Comparison of ENCODE assay signal across 8 mouse cellular contexts in genomic region chr10:62485878-62486582, GRCm38 (mm10). TPM values are rescaled to one million over a fixed set of nuclear protein-coding genes. Genes with fewer than 3 reads are reported as not detected.
A peak's percentile ranks its signal among the peaks of the same experiment; 100 is the strongest.
DNase-seq lines count a peak whose midpoint lies in the region; ATAC-seq and TF ChIP-seq lines count a peak whose summit lies in the region.

No protein-coding gene starts in this region.

- 0 out of 2 replicates have a peak overlapping the region, but pooled peaks have one; percentile 1 for H3K27ac ChIP-seq in ES-Bruce4 (ENCODE audit: insufficient read depth, low read length)
- peak overlapping the region; percentile 71; the same call in 1 of the 2 replicates for H3K27ac ChIP-seq in hindbrain, embryonic 11.5 days (ENCODE audit: low read depth, low read length)
- peak overlapping the region; percentile 98 for H3K27ac ChIP-seq in liver, postnatal 0 days (ENCODE audit: low read depth)
- H3K27ac ChIP-seq in small intestine, adult 2 months (ENCODE audit: insufficient read depth, low read depth, low read length) = peak overlapping the region; percentile 77

- TF ChIP-seq CTCF in ES-Bruce4 (IDR thresholded peaks at IDR 0.05; ENCODE audit: low read depth, low read length) = no peak
- TF ChIP-seq CTCF in liver, postnatal 0 days (IDR thresholded peaks at IDR 0.05; ENCODE audit: low read depth) = no peak
- no peak for TF ChIP-seq CTCF in small intestine, adult 2 months (IDR thresholded peaks at IDR 0.05; ENCODE audit: extremely low read depth, insufficient read length, insufficient replicate concordance, low read depth, low read length)

- H3K36me3 ChIP-seq in ES-Bruce4 (ENCODE audit: control insufficient read depth, insufficient read depth, low read length, poor library complexity, severe bottlenecking) = no peaks in the 10 kb centered on the region
- no peaks in the 10 kb centered on the region for H3K36me3 ChIP-seq in hindbrain, embryonic 11.5 days (ENCODE audit: control insufficient read depth, insufficient read depth, low read length)
- H3K36me3 ChIP-seq in liver, postnatal 0 days (replicated peaks; ENCODE audit: insufficient read depth, low read length) = no peaks in the 10 kb centered on the region
- no peaks in the 10 kb centered on the region for H3K36me3 ChIP-seq in small intestine, adult 2 months (ENCODE audit: control insufficient read depth, insufficient read depth, low read length)

- under 1% methylated on average over 47 of the region's 48 CpGs for WGBS in hindbrain, embryonic 11.5 days
- under 1% methylated on average over 43 of the region's 48 CpGs for WGBS in liver, postnatal 0 days (ENCODE audit: insufficient replicate concordance)
- 1% methylated on average over 41 of the region's 48 CpGs for WGBS in small intestine, adult 2 months

- H3K4me1 ChIP-seq in ES-Bruce4 (ENCODE audit: control insufficient read depth, insufficient read depth, low read length) = no peaks in the 10 kb centered on the region
- H3K4me1 ChIP-seq in hindbrain, embryonic 11.5 days (replicated peaks; ENCODE audit: control insufficient read depth, insufficient read depth, low read length) = no peaks in the 10 kb centered on the region
- peaks cover 24% of the 10 kb centered on the region for H3K4me1 ChIP-seq in liver, postnatal 0 days (ENCODE audit: insufficient read depth)
- H3K4me1 ChIP-seq in small intestine, adult 2 months (ENCODE audit: control insufficient read depth, insufficient read depth, insufficient read length, low read length) = peaks cover 3% of the 10 kb centered on the region; the same call in 1 of the 2 replicates

- H3K4me3 ChIP-seq in ES-Bruce4 (ENCODE audit: low read depth, low read length) = peak overlapping the region; percentile 87
- H3K4me3 ChIP-seq in hindbrain, embryonic 11.5 days (ENCODE audit: low read depth, low read length) = peak overlapping the region; percentile 69
- H3K4me3 ChIP-seq in liver, postnatal 0 days (ENCODE audit: low read depth, low read length) = peak overlapping the region; percentile 99
- peak overlapping the region; percentile 80 for H3K4me3 ChIP-seq in small intestine, adult 2 months (ENCODE audit: low read depth, low read length)

- peak overlapping the region; percentile 70 for H3K4me2 ChIP-seq in hindbrain, embryonic 11.5 days (replicated peaks; ENCODE audit: low read depth, low read length)
- peak overlapping the region; percentile 93 for H3K4me2 ChIP-seq in liver, postnatal 0 days (ENCODE audit: low read depth, low read length)

- no peaks in the 10 kb centered on the region for H3K27me3 ChIP-seq in ES-Bruce4 (ENCODE audit: control insufficient read depth, insufficient read depth, low read length, poor library complexity, severe bottlenecking)
- no peaks in the 10 kb centered on the region for H3K27me3 ChIP-seq in hindbrain, embryonic 11.5 days (ENCODE audit: control insufficient read depth, insufficient read depth, low read length)
- H3K27me3 ChIP-seq in liver, postnatal 0 days (ENCODE audit: insufficient read depth, low read length) = no peaks in the 10 kb centered on the region
- no peaks in the 10 kb centered on the region for H3K27me3 ChIP-seq in small intestine, adult 2 months (ENCODE audit: control insufficient read depth, insufficient read depth, low read length)

- no peaks in the 10 kb centered on the region for H3K9me3 ChIP-seq in ES-Bruce4 (replicated peaks; ENCODE audit: control insufficient read depth, insufficient read depth, low read length, poor library complexity, severe bottlenecking)
- H3K9me3 ChIP-seq in hindbrain, embryonic 11.5 days (ENCODE audit: control insufficient read depth, low read length) = no peaks in the 10 kb centered on the region
- H3K9me3 ChIP-seq in liver, postnatal 0 days (ENCODE audit: low read length) = no peaks in the 10 kb centered on the region

- peak overlapping the region; percentile 92 for H3K9ac ChIP-seq in ES-Bruce4 (ENCODE audit: low read depth, poor library complexity, severe bottlenecking)
- H3K9ac ChIP-seq in hindbrain, embryonic 11.5 days (ENCODE audit: low read depth, low read length) = peak overlapping the region; percentile 80
- H3K9ac ChIP-seq in liver, postnatal 0 days (replicated peaks) = peak overlapping the region; percentile 98

- peak; percentile 16; the same call in 1 of the 2 replicates for ATAC-seq in common myeloid progenitor, adult 5-6 weeks (replicated peaks; ENCODE audit: low read depth, poor library complexity, severe bottlenecking)
- peak; percentile 90 for ATAC-seq in hindbrain, embryonic 11.5 days (ENCODE audit: low FRiP score)
- peak; percentile 61 for ATAC-seq in liver, postnatal 0 days

- DNase-seq in kidney, postnatal 10 days = peak; percentile 34
- DNase-seq in kidney, adult 18-20 months = no peak
- peak; percentile 55 for DNase-seq in hindbrain, embryonic 11.5 days (ENCODE audit: low spot score)
- DNase-seq in liver, postnatal 0 days = no peak
- no peak for DNase-seq in spleen, adult 18-20 months

- no peak for TF ChIP-seq POLR2A in ES-Bruce4 (IDR thresholded peaks at IDR 0.05; ENCODE audit: insufficient read depth, low read length)
- no peak for TF ChIP-seq POLR2A in small intestine, adult 2 months (IDR thresholded peaks at IDR 0.05; ENCODE audit: low read depth, low read length)

- no peak for TF ChIP-seq EP300 in ES-Bruce4 (IDR thresholded peaks at IDR 0.05; ENCODE audit: insufficient read depth, low read depth, low read length)
- TF ChIP-seq EP300 in liver, postnatal 0 days (IDR thresholded peaks at IDR 0.05; ENCODE audit: low read depth) = no peak

RNA-seq across cellular contexts. Expression of gene Vps26a, which starts 0.6 kb away (rescaled TPM):
- polyA plus RNA-seq in ES-Bruce4 (2011; ENCODE audit: insufficient read depth, insufficient read length, low read depth, missing spikeins) = 73.3 and 74.5 TPM in 2 replicates
- 76.1 and 81.7 TPM in 2 replicates for total RNA-seq in common myeloid progenitor, adult 5-6 weeks (2017)
- polyA plus RNA-seq in hindbrain, embryonic 11.5 days (2014; fragmentation: Nextera tagmentation; extraction: Ambion mirVana) = 91.4 and 109 TPM in 2 replicates
- polyA plus RNA-seq in liver, postnatal 0 days (2015; fragmentation: Nextera tagmentation; extraction: Ambion mirVana) = 32.1 and 33.8 TPM in 2 replicates
- 1.3 and 3.2 TPM in 2 replicates for polyA plus RNA-seq in small intestine, adult 2 months (2012; rRNA removed)

RNA-seq across cellular contexts. Expression of gene Supv3l1, which starts 36.5 kb away (rescaled TPM):
- 40.6 and 41.0 TPM in 2 replicates for polyA plus RNA-seq in ES-Bruce4 (2011; ENCODE audit: insufficient read depth, insufficient read length, low read depth, missing spikeins)
- total RNA-seq in common myeloid progenitor, adult 5-6 weeks (2017) = 44.9 and 61.6 TPM in 2 replicates
- polyA plus RNA-seq in hindbrain, embryonic 11.5 days (2014; fragmentation: Nextera tagmentation; extraction: Ambion mirVana) = 27.4 and 33.2 TPM in 2 replicates
- 7.3 and 8.6 TPM in 2 replicates for polyA plus RNA-seq in liver, postnatal 0 days (2015; fragmentation: Nextera tagmentation; extraction: Ambion mirVana)
- 8.4 and 10.9 TPM in 2 replicates for polyA plus RNA-seq in small intestine, adult 2 months (2012; rRNA removed)

RNA-seq across cellular contexts. Expression of gene 4930507D05Rik, which starts 36.7 kb away (rescaled TPM):
- polyA plus RNA-seq in ES-Bruce4 (2011; ENCODE audit: insufficient read depth, insufficient read length, low read depth, missing spikeins) = not detected in 2 replicates
- 0.19 and 1.0 TPM in 2 replicates for total RNA-seq in common myeloid progenitor, adult 5-6 weeks (2017)
- polyA plus RNA-seq in hindbrain, embryonic 11.5 days (2014; fragmentation: Nextera tagmentation; extraction: Ambion mirVana) = 0.95 and 1.2 TPM in 2 replicates
- 0.12 TPM in 1 of 2 replicates, not detected in the other for polyA plus RNA-seq in liver, postnatal 0 days (2015; fragmentation: Nextera tagmentation; extraction: Ambion mirVana)
- polyA plus RNA-seq in small intestine, adult 2 months (2012; rRNA removed) = 0.05 TPM in 1 of 2 replicates, not detected in the other

RNA-seq across cellular contexts. Expression of gene Srgn, which starts 41.2 kb away (rescaled TPM):
- 0.87 TPM in 1 of 2 replicates, not detected in the other for polyA plus RNA-seq in ES-Bruce4 (2011; ENCODE audit: insufficient read depth, insufficient read length, low read depth, missing spikeins)
- total RNA-seq in common myeloid progenitor, adult 5-6 weeks (2017) = 1,072 and 1,492 TPM in 2 replicates
- 4.3 and 5.8 TPM in 2 replicates for polyA plus RNA-seq in hindbrain, embryonic 11.5 days (2014; fragmentation: Nextera tagmentation; extraction: Ambion mirVana)
- 108 and 110 TPM in 2 replicates for polyA plus RNA-seq in liver, postnatal 0 days (2015; fragmentation: Nextera tagmentation; extraction: Ambion mirVana)
- 6.5 and 8.2 TPM in 2 replicates for polyA plus RNA-seq in small intestine, adult 2 months (2012; rRNA removed)

Comparison
In these comparisons a context has a peak if more than half of its experiments do, and no peak if none do; other contexts are left out.
1. DNase-seq: peak in kidney, postnatal 10 days (single experiment) and hindbrain, embryonic 11.5 days (single experiment); none in kidney, adult 18-20 months (single experiment), liver, postnatal 0 days (single experiment) and spleen, adult 18-20 months (0 of 2).
2. H3K27ac ChIP-seq: peak in every context shown above with its lines; median percentile 98 in liver, postnatal 0 days; 77 in small intestine, adult 2 months; 71 in hindbrain, embryonic 11.5 days; 1 in ES-Bruce4.
3. ATAC-seq: peak in every context shown above with its lines; median percentile 90 in hindbrain, embryonic 11.5 days; 61 in liver, postnatal 0 days; 16 in common myeloid progenitor, adult 5-6 weeks.
4. Peak in every context shown above with its lines, with median percentiles within 50 percentile points of each other: H3K4me3 ChIP-seq and H3K9ac ChIP-seq.